Mouse (Mus musculus) telencephalon, adult 2 months (tissue): Measurements from ENCODE around the gene Bcl2l11.
"Not testable (repeated sequence)": the region's sequence is repeated elsewhere in the genome, so short reads cannot be mapped to it uniquely, and the experiment has no call there.

Source experiments
- DNase-seq: peaks from one replicate; pipeline ENCODE4 v3.0.0-alpha.2; 2011; ENCODE audit warnings: low read depth, low spot score

Gene Bcl2l11

GRCm38 (mm10) chr2:128174604-128175342 lies 48.9 kb downstream of the Bcl2l11 start:
- no peak for DNase-seq

GRCm38 (mm10) chr2:128175625-128176024 lies 49.8 kb downstream of the Bcl2l11 start:
- DNase-seq = no peak

- DNase-seq = no peak
Measured at GRCm38 (mm10) chr2:128176391-128177044, 50.7 kb downstream of the Bcl2l11 start.

GRCm38 (mm10) chr2:128177241-128177661 lies 51.4 kb downstream of the Bcl2l11 start:
- DNase-seq = no peak

GRCm38 (mm10) chr2:128179126-128179807 lies 53.4 kb downstream of the Bcl2l11 start:
- DNase-seq = no peak

GRCm38 (mm10) chr2:128179808-128180379 lies 54.1 kb downstream of the Bcl2l11 start:
- no peak for DNase-seq

- not testable (repeated sequence) for DNase-seq
Measured at GRCm38 (mm10) chr2:128182181-128182580, 56.3 kb downstream of the Bcl2l11 start.

- no peak for DNase-seq
Measured at GRCm38 (mm10) chr2:128182751-128183150, 56.9 kb downstream of the Bcl2l11 start.

- no peak for DNase-seq
Measured at GRCm38 (mm10) chr2:128183762-128184161, 57.9 kb downstream of the Bcl2l11 start.

GRCm38 (mm10) chr2:128185942-128186341 lies 60.1 kb downstream of the Bcl2l11 start:
- no peak for DNase-seq

GRCm38 (mm10) chr2:128187277-128187676 lies 61.4 kb downstream of the Bcl2l11 start:
- no peak for DNase-seq

GRCm38 (mm10) chr2:128188461-128188860 lies 62.6 kb downstream of the Bcl2l11 start:
- no peak for DNase-seq

- no peak for DNase-seq
Measured at GRCm38 (mm10) chr2:128189691-128190090, 63.9 kb downstream of the Bcl2l11 start.

GRCm38 (mm10) chr2:128190196-128190595 lies 64.4 kb downstream of the Bcl2l11 start:
- DNase-seq = no peak

- no peak for DNase-seq
Measured at GRCm38 (mm10) chr2:128193411-128193810, 67.6 kb downstream of the Bcl2l11 start.

- no peak for DNase-seq
Measured at GRCm38 (mm10) chr2:128197379-128197778, 71.5 kb downstream of the Bcl2l11 start.

- DNase-seq = no peak
Measured at GRCm38 (mm10) chr2:128203147-128203546, 77.3 kb downstream of the Bcl2l11 start.

GRCm38 (mm10) chr2:128203749-128204405 lies 78.0 kb downstream of the Bcl2l11 start:
- DNase-seq = no peak

GRCm38 (mm10) chr2:128208541-128208940 lies 82.7 kb downstream of the Bcl2l11 start:
- no peak for DNase-seq

GRCm38 (mm10) chr2:128209841-128210329 lies 84.0 kb downstream of the Bcl2l11 start:
- no peak for DNase-seq

- DNase-seq = no peak
Measured at GRCm38 (mm10) chr2:128210376-128210775, 84.5 kb downstream of the Bcl2l11 start.
